Mouse (Mus musculus) stomach, embryonic 14.5 days (tissue): ENCODE results near the gene Zfp341. TPM values are rescaled to one million over a fixed set of nuclear protein-coding genes. Genes with fewer than 3 reads are reported as not detected.

Experiments used
- ATAC-seq: fragments of 200-750 bp; cut with Nextera tagmentation; 2 replicates; pipeline ENCODE4 v1.8.0; 2017; ENCODE audit warnings: low read depth, moderate TSS enrichment; ENCODE audit not compliant: insufficient number of reproducible peaks, insufficient read depth, low FRiP score
- H3K27ac ChIP-seq: fragments of 300-500 bp; sonication (generic); 2 replicates; pipeline ENCODE4 v1.5.1; 2014; ENCODE audit warnings: mild to moderate bottlenecking, low read length, moderate library complexity, mixed read lengths
- H3K27me3 ChIP-seq: fragments of 300-500 bp; sonication (generic); 2 replicates; pipeline ENCODE4 v1.6.1; 2014; ENCODE audit warnings: low read length, control low read depth, mixed read lengths; ENCODE audit not compliant: control insufficient read depth, insufficient read depth
- H3K36me3 ChIP-seq: fragments of 300-500 bp; sonication (generic); 2 replicates; pipeline ENCODE4 v1.6.1; 2014; ENCODE audit warnings: mild to moderate bottlenecking, control low read depth, low read length, moderate library complexity, mixed read lengths; ENCODE audit not compliant: control insufficient read depth, insufficient read depth
- H3K4me1 ChIP-seq: fragments of 300-500 bp; sonication (generic); 2 replicates; pipeline ENCODE4 v1.6.1; 2014; ENCODE audit warnings: low read length, control low read depth, mixed read lengths; ENCODE audit not compliant: control insufficient read depth, insufficient read depth
- H3K4me2 ChIP-seq: fragments of 300-500 bp; sonication (generic); replicated peaks from 2 replicates; pipeline ENCODE4 v1.6.1; 2014; ENCODE audit warnings: low read depth, low read length, control low read depth
- H3K4me3 ChIP-seq: fragments of 300-500 bp; sonication (generic); 2 replicates; pipeline ENCODE4 v1.5.1; 2014; ENCODE audit warnings: low read depth, low read length, control low read depth
- H3K9ac ChIP-seq: fragments of 300-500 bp; sonication (generic); replicated peaks from 2 replicates; pipeline ENCODE4 v1.6.1; 2014; ENCODE audit warnings: low read depth, mild to moderate bottlenecking, control low read depth, low read length, moderate library complexity, mixed read lengths
- H3K9me3 ChIP-seq: fragments of 300-500 bp; sonication (generic); 2 replicates; pipeline ENCODE4 v1.6.1; 2016; ENCODE audit warnings: low read depth, low read length, control low read depth; ENCODE audit not compliant: control insufficient read depth
- WGBS: fragments of 180-500 bp; shearing (Covaris S2); extraction: QIAGEN DNeasy Blood & Tissue Kit; methylation state at CpG from one replicate; pipeline ENCODE4 v1.1.7; 2014; 5-methylcytosine and 5-hydroxymethylcytosine counted together
- polyA plus RNA-seq: library from polyadenylated mRNA; unstranded; fragments of >200 nt; fragmentation: Nextera tagmentation; extraction: Ambion mirVana; gene quantifications from 2 replicates; pipeline ENCODE4 v1.2.1, GENCODE M21; 2014

Gene Zfp341
- polyA plus RNA-seq, 1 experiment from 2014 or later: 1.0 TPM

- no peak for ATAC-seq
- WGBS: 65% methylated on average over 10 of the region's 10 CpGs
- Histone ChIP-seq H3K4me1 (0 out of 2 replicates have a peak, but pooled peaks cover 3% of the 10 kb centered on the region), H3K27me3 (no peaks in the 10 kb centered on the region), H3K27ac (no peak overlapping the region), H3K36me3 (no peaks in the 10 kb centered on the region), H3K9me3 (no peaks in the 10 kb centered on the region), H3K4me3 (no peak overlapping the region), H3K9ac (no peak overlapping the region), H3K4me2 (no peak overlapping the region)
Measured at GRCm38 (mm10) chr2:154609050-154609767, 3.9 kb upstream of the Zfp341 start.

GRCm38 (mm10) chr2:154614841-154615576 lies 1.9 kb downstream of the Zfp341 start:
- Histone ChIP-seq H3K27ac (no peak overlapping the region), H3K4me2 (no peak overlapping the region), H3K9me3 (no peaks in the 10 kb centered on the region), H3K9ac (no peak overlapping the region), H3K27me3 (no peaks in the 10 kb centered on the region), H3K4me1 (0 out of 2 replicates have a peak, but pooled peaks cover 3% of the 10 kb centered on the region), H3K36me3 (no peaks in the 10 kb centered on the region), H3K4me3 (no peak overlapping the region)
- no peak for ATAC-seq
- WGBS: 67% methylated on average over 19 of the region's 19 CpGs

- H3K36me3 ChIP-seq: no peaks in the 10 kb centered on the region
- no peak overlapping the region for H3K27ac ChIP-seq
- H3K27me3 ChIP-seq: no peaks in the 10 kb centered on the region
- no peaks in the 10 kb centered on the region for H3K9me3 ChIP-seq
- no peak overlapping the region for H3K4me2 ChIP-seq
- no peak overlapping the region for H3K9ac ChIP-seq
- 87% methylated on average over 5 of the region's 5 CpGs for WGBS
- ATAC-seq: no peak
- H3K4me1 ChIP-seq: 0 out of 2 replicates have a peak, but pooled peaks cover 3% of the 10 kb centered on the region
- H3K4me3 ChIP-seq: no peak overlapping the region
Measured at GRCm38 (mm10) chr2:154615674-154616073, 2.6 kb downstream of the Zfp341 start.

- Histone ChIP-seq H3K4me2 (no peak overlapping the region), H3K9me3 (no peaks in the 10 kb centered on the region), H3K9ac (no peak overlapping the region), H3K4me1 (0 out of 2 replicates have a peak, but pooled peaks cover 3% of the 10 kb centered on the region), H3K27me3 (no peaks in the 10 kb centered on the region), H3K27ac (no peak overlapping the region), H3K4me3 (no peak overlapping the region), H3K36me3 (no peaks in the 10 kb centered on the region)
- ATAC-seq: no peak
- 87% methylated on average over 3 of the region's 3 CpGs for WGBS
Measured at GRCm38 (mm10) chr2:154617061-154617460, 4.0 kb downstream of the Zfp341 start.

- Histone ChIP-seq H3K4me2 (no peak overlapping the region), H3K27ac (no peak overlapping the region), H3K9me3 (no peaks in the 10 kb centered on the region), H3K9ac (no peak overlapping the region), H3K4me1 (no peaks in the 10 kb centered on the region), H3K36me3 (peaks cover 3% of the 10 kb centered on the region; the same call in 1 of the 2 replicates), H3K4me3 (no peak overlapping the region), H3K27me3 (no peaks in the 10 kb centered on the region)
- WGBS: 69% methylated on average over 5 of the region's 5 CpGs
- no peak for ATAC-seq
Measured at GRCm38 (mm10) chr2:154621684-154622083, 8.6 kb downstream of the Zfp341 start.

- Histone ChIP-seq H3K36me3 (peaks cover 3% of the 10 kb centered on the region; the same call in 1 of the 2 replicates), H3K9me3 (no peaks in the 10 kb centered on the region), H3K9ac (no peak overlapping the region), H3K27me3 (no peaks in the 10 kb centered on the region), H3K27ac (no peak overlapping the region), H3K4me2 (no peak overlapping the region), H3K4me1 (no peaks in the 10 kb centered on the region), H3K4me3 (no peak overlapping the region)
- ATAC-seq: no peak
Measured at GRCm38 (mm10) chr2:154624137-154624536, 11.0 kb downstream of the Zfp341 start.

GRCm38 (mm10) chr2:154630531-154630930 lies 17.4 kb downstream of the Zfp341 start:
- Histone ChIP-seq H3K36me3 (0 out of 2 replicates have a peak, but pooled peaks cover 5% of the 10 kb centered on the region), H3K4me1 (no peaks in the 10 kb centered on the region), H3K9ac (no peak overlapping the region), H3K27me3 (no peaks in the 10 kb centered on the region), H3K4me2 (no peak overlapping the region), H3K27ac (no peak overlapping the region), H3K9me3 (no peaks in the 10 kb centered on the region), H3K4me3 (no peak overlapping the region)
- WGBS: 84% methylated on average over 5 of the region's 5 CpGs
- ATAC-seq: no peak

- Histone ChIP-seq H3K9me3 (no peaks in the 10 kb centered on the region), H3K4me2 (no peak overlapping the region), H3K27me3 (no peaks in the 10 kb centered on the region), H3K4me3 (no peak overlapping the region), H3K36me3 (0 out of 2 replicates have a peak, but pooled peaks cover 5% of the 10 kb centered on the region), H3K4me1 (no peaks in the 10 kb centered on the region), H3K9ac (no peak overlapping the region), H3K27ac (no peak overlapping the region)
- ATAC-seq: peak; percentile 73; the same call in 1 of the 2 replicates
- 88% methylated on average over 16 of the region's 16 CpGs for WGBS
Measured at GRCm38 (mm10) chr2:154632203-154632780, 19.2 kb downstream of the Zfp341 start.
